Mouse (Mus musculus): ENCODE results near the gene Pik3r5. TPM values are rescaled to one million over a fixed set of nuclear protein-coding genes. Genes with fewer than 3 reads are reported as not detected.

Pik3r5 gene
- polyA plus RNA-seq, 1 experiment: 34.7 TPM

GRCm38 (mm10) chr11:68467441-68467840 is 35.5 kb downstream of the Pik3r5 start:
- no peak for DNase-seq (ENCODE audit: low read depth in 1 of 2, low spot score in 2 of 2)
- Histone ChIP-seq H3K27me3 (ENCODE audit: control insufficient read depth, insufficient read depth, low read length) (no peaks in the 10 kb centered on the region), H3K36me3 (ENCODE audit: control insufficient read depth, insufficient read depth, low read length) (no peaks in the 10 kb centered on the region; the same call in 1 of the 2 replicates), H3K4me1 (ENCODE audit: control insufficient read depth, insufficient read depth, insufficient read length) (peaks cover 4% of the 10 kb centered on the region; the same call in 1 of the 2 replicates), H3K4me3 (ENCODE audit: extremely low read depth, insufficient read depth, insufficient read length) (no peak overlapping the region), H3K27ac (ENCODE audit: insufficient read depth, low read length) (no peak overlapping the region)
- 85% methylated on average over 7 of the region's 7 CpGs for WGBS
- no peak for TF ChIP-seq POLR2A (IDR thresholded peaks at IDR 0.05; ENCODE audit: low read depth, low read length)
- no peak for TF ChIP-seq CTCF (IDR thresholded peaks at IDR 0.05; ENCODE audit: extremely low read depth, insufficient read depth, insufficient read length, insufficient replicate concordance)

- H3K27me3 ChIP-seq (ENCODE audit: control insufficient read depth, insufficient read depth, low read length): no peaks in the 10 kb centered on the region
- no peak overlapping the region for H3K27ac ChIP-seq (ENCODE audit: insufficient read depth, low read length)
- H3K4me1 ChIP-seq (ENCODE audit: control insufficient read depth, insufficient read depth, insufficient read length): peaks cover 2% of the 10 kb centered on the region; the same call in 1 of the 2 replicates
- no peak for TF ChIP-seq POLR2A (IDR thresholded peaks at IDR 0.05; ENCODE audit: low read depth, low read length)
- TF ChIP-seq CTCF (IDR thresholded peaks at IDR 0.05; ENCODE audit: extremely low read depth, insufficient read depth, insufficient read length, insufficient replicate concordance): no peak
- no peak for DNase-seq (ENCODE audit: low read depth in 1 of 2, low spot score in 2 of 2)
- 74% methylated on average over 9 of the region's 9 CpGs for WGBS
- H3K36me3 ChIP-seq (ENCODE audit: control insufficient read depth, insufficient read depth, low read length): no peaks in the 10 kb centered on the region; the same call in 1 of the 2 replicates
- no peak overlapping the region for H3K4me3 ChIP-seq (ENCODE audit: extremely low read depth, insufficient read depth, insufficient read length)
Observed at GRCm38 (mm10) chr11:68467962-68468612, 36.2 kb downstream of the Pik3r5 start.

GRCm38 (mm10) chr11:68468886-68469285 is 37.0 kb downstream of the Pik3r5 start:
- Histone ChIP-seq H3K27me3 (ENCODE audit: control insufficient read depth, insufficient read depth, low read length) (no peaks in the 10 kb centered on the region), H3K4me3 (ENCODE audit: extremely low read depth, insufficient read depth, insufficient read length) (no peak overlapping the region), H3K4me1 (ENCODE audit: control insufficient read depth, insufficient read depth, insufficient read length) (no peaks in the 10 kb centered on the region), H3K36me3 (ENCODE audit: control insufficient read depth, insufficient read depth, low read length) (peaks cover under 1% of the 10 kb centered on the region), H3K27ac (ENCODE audit: insufficient read depth, low read length) (no peak overlapping the region)
- WGBS: 85% methylated on average over 4 of the region's 4 CpGs
- no peak for TF ChIP-seq POLR2A (IDR thresholded peaks at IDR 0.05; ENCODE audit: low read depth, low read length)
- no peak for TF ChIP-seq CTCF (IDR thresholded peaks at IDR 0.05; ENCODE audit: extremely low read depth, insufficient read depth, insufficient read length, insufficient replicate concordance)
- no peak for DNase-seq (ENCODE audit: low read depth in 1 of 2, low spot score in 2 of 2)

GRCm38 (mm10) chr11:68472162-68472849 is 40.4 kb downstream of the Pik3r5 start:
- H3K4me1 ChIP-seq (ENCODE audit: control insufficient read depth, insufficient read depth, insufficient read length): no peaks in the 10 kb centered on the region
- TF ChIP-seq CTCF (IDR thresholded peaks at IDR 0.05; ENCODE audit: extremely low read depth, insufficient read depth, insufficient read length, insufficient replicate concordance) (no peak), POLR2A (IDR thresholded peaks at IDR 0.05; ENCODE audit: low read depth, low read length) (no peak)
- H3K27ac ChIP-seq (ENCODE audit: insufficient read depth, low read length): no peak overlapping the region
- no peak for DNase-seq (ENCODE audit: low read depth in 1 of 2, low spot score in 2 of 2)
- H3K27me3 ChIP-seq (ENCODE audit: control insufficient read depth, insufficient read depth, low read length): no peaks in the 10 kb centered on the region
- WGBS: 74% methylated on average over 5 of the region's 5 CpGs
- H3K4me3 ChIP-seq (ENCODE audit: extremely low read depth, insufficient read depth, insufficient read length): no peak overlapping the region
- peaks cover 16% of the 10 kb centered on the region for H3K36me3 ChIP-seq (ENCODE audit: control insufficient read depth, insufficient read depth, low read length)

GRCm38 (mm10) chr11:68474600-68474999 is 42.7 kb downstream of the Pik3r5 start:
- TF ChIP-seq POLR2A (IDR thresholded peaks at IDR 0.05; ENCODE audit: low read depth, low read length) (no peak), CTCF (IDR thresholded peaks at IDR 0.05; ENCODE audit: extremely low read depth, insufficient read depth, insufficient read length, insufficient replicate concordance) (no peak)
- no peak for DNase-seq (ENCODE audit: low read depth in 1 of 2, low spot score in 2 of 2)
- WGBS: 77% methylated on average over 6 of the region's 6 CpGs
- peaks cover 26% of the 10 kb centered on the region for H3K36me3 ChIP-seq (ENCODE audit: control insufficient read depth, insufficient read depth, low read length)
- no peaks in the 10 kb centered on the region for H3K4me1 ChIP-seq (ENCODE audit: control insufficient read depth, insufficient read depth, insufficient read length)
- H3K4me3 ChIP-seq (ENCODE audit: extremely low read depth, insufficient read depth, insufficient read length): no peak overlapping the region
- H3K27me3 ChIP-seq (ENCODE audit: control insufficient read depth, insufficient read depth, low read length): no peaks in the 10 kb centered on the region
- H3K27ac ChIP-seq (ENCODE audit: insufficient read depth, low read length): no peak overlapping the region

GRCm38 (mm10) chr11:68475676-68476075 is 43.8 kb downstream of the Pik3r5 start:
- H3K27ac ChIP-seq (ENCODE audit: insufficient read depth, low read length): no peak overlapping the region
- 90% methylated on average over 7 of the region's 7 CpGs for WGBS
- no peaks in the 10 kb centered on the region for H3K4me1 ChIP-seq (ENCODE audit: control insufficient read depth, insufficient read depth, insufficient read length)
- no peaks in the 10 kb centered on the region for H3K27me3 ChIP-seq (ENCODE audit: control insufficient read depth, insufficient read depth, low read length)
- DNase-seq (ENCODE audit: low read depth in 1 of 2, low spot score in 2 of 2): no peak
- peaks cover 31% of the 10 kb centered on the region for H3K36me3 ChIP-seq (ENCODE audit: control insufficient read depth, insufficient read depth, low read length)
- H3K4me3 ChIP-seq (ENCODE audit: extremely low read depth, insufficient read depth, insufficient read length): no peak overlapping the region
- no peak for TF ChIP-seq POLR2A (IDR thresholded peaks at IDR 0.05; ENCODE audit: low read depth, low read length)
- TF ChIP-seq CTCF (IDR thresholded peaks at IDR 0.05; ENCODE audit: extremely low read depth, insufficient read depth, insufficient read length, insufficient replicate concordance): no peak

- peaks cover 39% of the 10 kb centered on the region for H3K36me3 ChIP-seq (ENCODE audit: control insufficient read depth, insufficient read depth, low read length)
- H3K27ac ChIP-seq (ENCODE audit: insufficient read depth, low read length): no peak overlapping the region
- 89% methylated on average over 6 of the region's 6 CpGs for WGBS
- no peak for DNase-seq (ENCODE audit: low read depth in 1 of 2, low spot score in 2 of 2)
- peaks cover 2% of the 10 kb centered on the region; the same call in 1 of the 2 replicates for H3K4me1 ChIP-seq (ENCODE audit: control insufficient read depth, insufficient read depth, insufficient read length)
- no peaks in the 10 kb centered on the region for H3K27me3 ChIP-seq (ENCODE audit: control insufficient read depth, insufficient read depth, low read length)
- H3K4me3 ChIP-seq (ENCODE audit: extremely low read depth, insufficient read depth, insufficient read length): no peak overlapping the region
- TF ChIP-seq CTCF (IDR thresholded peaks at IDR 0.05; ENCODE audit: extremely low read depth, insufficient read depth, insufficient read length, insufficient replicate concordance): no peak
- no peak for TF ChIP-seq POLR2A (IDR thresholded peaks at IDR 0.05; ENCODE audit: low read depth, low read length)
Observed at GRCm38 (mm10) chr11:68477661-68478060, 45.7 kb downstream of the Pik3r5 start.
